Mouse (Mus musculus): Measurements from ENCODE around the gene Zfp207.

DNA sequence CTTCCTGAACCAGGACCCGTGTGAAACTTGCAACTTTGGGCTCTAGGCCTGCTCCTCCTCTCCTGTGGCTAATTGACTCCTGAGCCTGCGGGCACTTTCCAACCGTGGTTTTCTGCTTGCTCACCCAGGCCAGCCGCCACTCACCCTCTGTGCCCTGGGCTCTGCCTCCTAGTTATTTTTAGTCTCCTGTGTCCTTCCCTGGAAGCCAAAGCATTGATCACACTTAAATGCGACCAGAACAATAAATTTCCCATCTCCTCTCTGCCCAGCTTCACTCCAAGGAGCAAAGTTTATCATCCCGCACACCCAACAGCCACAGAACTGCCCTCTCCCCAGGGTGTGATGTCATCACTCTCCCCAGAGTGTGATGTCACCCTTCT is 46.7 kb upstream of the Zfp207 start:
- TF ChIP-seq POLR2A (IDR thresholded peaks at IDR 0.05; ENCODE audit: low read depth, low read length), result no peak
- TF ChIP-seq CTCF (IDR thresholded peaks at IDR 0.05; ENCODE audit: extremely low read depth, insufficient read length, insufficient replicate concordance, low read depth, low read length), result no peak
